Mouse (Mus musculus) ES-E14 (cell line): ENCODE data around the gene Usp15.

Source experiments
- CHD2 ChIP-seq: IDR thresholded peaks from 2 replicates; pipeline ENCODE4 v1.6.1; 2014; ENCODE audit warnings: mild to moderate bottlenecking, low read depth, low read length, inconsistent platforms
- ZC3H11A ChIP-seq: IDR thresholded peaks from 2 replicates; pipeline ENCODE4 v1.6.1; 2012; ENCODE audit warnings: low read depth, mild to moderate bottlenecking, inconsistent platforms, low read length, borderline replicate concordance
- ZNF384 ChIP-seq: IDR thresholded peaks from 2 replicates; pipeline ENCODE4 v1.6.1; 2012; ENCODE audit warnings: low read depth, low read length, inconsistent platforms

DNA sequence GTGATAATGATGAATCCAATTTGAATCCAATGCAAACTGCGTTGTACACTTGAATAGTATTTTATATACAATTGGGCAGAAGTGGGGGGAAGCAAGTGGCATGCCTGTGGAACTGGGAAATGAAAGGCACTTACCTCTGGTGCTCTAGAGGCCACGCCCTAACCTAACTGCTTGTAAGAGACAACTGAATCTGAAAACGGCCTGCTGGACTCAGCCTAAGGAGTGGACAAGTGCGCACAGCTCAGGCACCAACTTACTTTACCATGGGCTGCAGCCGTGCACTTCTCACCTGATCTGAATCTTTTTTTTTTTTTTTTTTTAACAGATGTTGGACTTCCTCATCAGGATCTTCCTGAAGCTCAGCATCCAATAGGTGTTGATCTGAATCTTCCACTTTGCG, 10.9 kb downstream of the Usp15 start:
- TF ChIP-seq CHD2 (no peak), ZC3H11A (no peak), ZNF384 (no peak)
